Mouse (Mus musculus): Measurements from ENCODE around the gene Hps6.
"Not testable (repeated sequence)": the region's sequence is repeated elsewhere in the genome, so short reads cannot be mapped to it uniquely, and the experiment has no call there.

Hps6 gene

DNA sequence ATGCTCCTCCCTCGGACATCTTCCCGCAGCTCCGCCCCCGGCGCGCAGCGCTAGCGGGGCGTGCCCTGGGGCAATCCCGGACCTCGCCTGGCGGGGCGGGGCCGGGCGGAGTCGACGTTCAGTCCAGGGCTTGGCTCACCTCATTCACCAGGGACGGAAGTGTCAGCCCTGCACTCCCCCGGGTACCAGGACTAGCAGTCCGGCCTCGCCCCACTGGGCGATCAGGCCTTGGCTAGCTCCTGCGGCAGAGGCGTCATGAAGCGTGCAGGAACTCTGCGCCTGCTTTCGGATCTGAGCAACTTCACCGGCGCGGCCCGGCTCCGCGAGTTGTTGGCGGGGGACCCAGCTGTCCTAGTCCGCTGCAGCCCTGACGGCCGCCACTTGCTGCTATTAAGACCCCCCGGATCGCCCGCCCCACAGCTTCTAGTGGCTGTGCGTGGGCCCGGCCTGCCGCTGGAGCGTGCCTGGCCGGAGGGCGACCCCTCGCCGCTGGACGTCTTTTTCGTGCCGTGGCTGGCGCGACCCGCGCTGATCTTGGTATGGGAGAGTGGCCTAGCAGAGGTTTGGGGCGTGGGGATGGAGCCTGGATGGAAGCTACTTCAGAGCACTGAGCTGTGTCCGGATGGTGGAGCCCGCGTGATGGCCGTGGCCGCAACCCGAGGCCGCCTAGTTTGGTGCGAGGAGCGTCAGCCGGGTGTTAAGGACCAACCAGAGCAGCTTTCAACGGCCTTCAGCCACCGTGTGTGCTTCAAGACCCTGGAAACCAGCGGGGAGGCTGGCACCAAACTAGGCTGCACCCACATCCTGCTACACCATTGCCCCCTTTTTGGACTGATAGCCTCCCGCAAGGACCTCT, at the start of gene Hps6:
Gene Hps6, plus strand, starts transcription at position 138 of the 856 bp plus-strand sequence.
- DNase-seq (ENCODE audit: low read depth), result peak; percentile 81

DNA sequence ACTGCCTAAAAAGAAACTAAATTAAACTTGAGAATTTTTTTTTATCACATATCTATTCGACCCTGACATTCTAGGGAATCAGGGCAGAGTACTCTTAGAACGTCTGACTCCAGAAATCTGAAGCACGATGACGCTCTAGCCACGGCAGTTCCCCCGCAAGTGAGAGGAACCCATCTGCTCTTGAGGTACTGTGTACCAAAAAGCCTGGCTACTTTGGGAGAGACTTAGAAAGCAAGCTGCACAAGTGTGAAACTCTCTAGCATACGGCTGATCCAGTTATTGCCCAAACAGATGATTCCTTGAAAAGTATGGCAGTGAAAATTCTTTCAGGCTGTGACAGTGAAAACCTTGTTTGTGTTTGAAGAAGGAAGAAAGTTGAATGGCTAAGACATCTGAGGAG, 46.6 kb upstream of the Hps6 start:
- DNase-seq (ENCODE audit: low read depth), result no peak

DNA sequence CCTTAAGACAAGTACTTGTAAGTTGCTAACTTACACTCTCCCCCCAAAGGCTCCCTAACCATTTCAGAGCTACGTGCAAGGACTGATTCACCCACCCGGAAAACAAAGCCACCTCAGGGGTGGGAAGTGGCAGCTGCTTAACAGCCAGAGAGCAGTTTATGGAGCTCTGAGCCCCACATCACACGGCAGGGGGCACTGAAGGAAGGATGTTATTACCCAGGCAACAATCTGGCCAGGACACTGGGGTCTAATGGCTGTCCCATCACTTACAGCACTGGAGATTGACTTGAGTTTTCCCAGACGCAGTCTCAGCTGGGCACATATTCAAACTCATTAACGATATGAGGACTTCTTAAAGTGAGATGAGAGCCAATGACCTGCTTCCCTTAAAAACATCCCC, 42.5 kb upstream of the Hps6 start:
- no peak for DNase-seq (ENCODE audit: low read depth)

DNA sequence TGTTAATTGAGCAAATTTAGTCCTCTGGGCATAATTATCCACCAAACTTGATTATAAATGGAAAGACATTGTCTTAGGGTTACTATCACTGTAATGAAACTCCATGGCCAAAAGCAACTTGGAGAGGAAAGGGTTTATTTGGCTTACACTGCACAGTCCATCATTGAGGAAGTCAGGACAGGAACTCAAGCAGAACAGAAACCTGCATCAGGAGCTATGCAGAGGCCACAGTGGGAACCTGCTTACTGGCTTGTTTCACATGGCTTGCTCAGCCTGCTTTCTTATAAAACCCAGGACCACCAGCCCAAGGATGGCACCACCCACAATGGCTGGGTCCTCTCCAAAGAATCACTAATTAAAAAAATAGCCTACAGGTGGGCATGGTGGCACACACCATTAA, 18.9 kb upstream of the Hps6 start:
- DNase-seq (ENCODE audit: low read depth), result no peak

DNA sequence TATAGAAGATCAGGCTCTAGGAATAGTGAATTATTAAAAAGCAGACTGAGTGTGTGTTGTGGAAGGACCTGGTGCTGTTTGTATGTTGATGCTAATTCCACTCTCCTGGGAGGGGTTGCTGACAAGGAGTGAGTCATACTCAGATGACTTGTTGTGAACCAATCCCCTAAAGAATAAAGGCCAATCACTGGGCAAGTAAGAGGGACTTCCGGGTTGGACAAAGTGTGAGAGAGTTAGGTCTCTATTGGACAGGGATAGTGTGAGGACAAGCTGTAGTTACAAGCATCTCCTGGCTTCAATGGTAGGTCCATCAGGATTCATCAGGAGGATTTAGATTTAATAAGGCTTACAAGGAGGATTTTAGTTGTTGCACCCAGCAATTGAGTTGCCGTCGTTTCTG, 15.1 kb upstream of the Hps6 start:
- DNase-seq (ENCODE audit: low read depth), result no peak

DNA sequence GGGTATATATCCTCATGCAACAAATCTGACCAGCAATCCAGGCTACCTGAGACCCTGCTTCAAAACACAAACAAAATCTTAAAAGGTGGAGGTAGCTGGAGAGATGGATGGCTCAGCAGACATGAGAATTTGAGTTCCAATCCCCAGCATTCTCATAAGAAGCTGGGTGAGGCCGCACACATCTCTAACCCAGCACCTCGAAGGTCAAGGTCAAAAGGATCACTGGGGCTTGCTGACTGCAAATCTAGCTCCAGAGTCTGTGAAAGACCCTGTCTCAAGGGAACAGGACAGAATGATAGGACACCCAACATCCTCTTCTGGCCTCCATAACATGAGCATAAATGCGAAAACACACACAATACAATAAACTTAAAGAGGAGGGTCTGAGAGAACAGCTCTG, 12.1 kb upstream of the Hps6 start:
- no peak for DNase-seq (ENCODE audit: low read depth)

DNA sequence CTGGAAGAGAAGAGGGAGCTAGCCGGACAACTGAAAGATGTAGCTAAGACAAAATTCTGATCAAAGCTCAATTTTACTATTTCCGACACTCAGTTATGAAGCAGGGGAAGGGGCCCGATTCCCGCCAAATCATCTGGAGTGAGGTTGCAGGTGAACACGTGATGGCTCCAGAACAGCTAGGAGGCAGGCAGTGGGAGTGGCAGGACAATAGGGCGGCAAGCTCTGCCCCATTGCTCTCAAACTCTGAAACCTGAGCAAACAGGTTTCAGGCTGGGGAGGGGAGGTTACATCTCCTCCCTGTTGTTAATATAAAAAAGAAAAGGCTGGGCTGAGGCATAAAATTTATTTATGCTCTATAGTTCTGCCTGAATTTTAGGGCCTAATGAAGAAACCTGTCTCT, 9.9 kb upstream of the Hps6 start:
- DNase-seq (ENCODE audit: low read depth), result not testable (repeated sequence)

DNA sequence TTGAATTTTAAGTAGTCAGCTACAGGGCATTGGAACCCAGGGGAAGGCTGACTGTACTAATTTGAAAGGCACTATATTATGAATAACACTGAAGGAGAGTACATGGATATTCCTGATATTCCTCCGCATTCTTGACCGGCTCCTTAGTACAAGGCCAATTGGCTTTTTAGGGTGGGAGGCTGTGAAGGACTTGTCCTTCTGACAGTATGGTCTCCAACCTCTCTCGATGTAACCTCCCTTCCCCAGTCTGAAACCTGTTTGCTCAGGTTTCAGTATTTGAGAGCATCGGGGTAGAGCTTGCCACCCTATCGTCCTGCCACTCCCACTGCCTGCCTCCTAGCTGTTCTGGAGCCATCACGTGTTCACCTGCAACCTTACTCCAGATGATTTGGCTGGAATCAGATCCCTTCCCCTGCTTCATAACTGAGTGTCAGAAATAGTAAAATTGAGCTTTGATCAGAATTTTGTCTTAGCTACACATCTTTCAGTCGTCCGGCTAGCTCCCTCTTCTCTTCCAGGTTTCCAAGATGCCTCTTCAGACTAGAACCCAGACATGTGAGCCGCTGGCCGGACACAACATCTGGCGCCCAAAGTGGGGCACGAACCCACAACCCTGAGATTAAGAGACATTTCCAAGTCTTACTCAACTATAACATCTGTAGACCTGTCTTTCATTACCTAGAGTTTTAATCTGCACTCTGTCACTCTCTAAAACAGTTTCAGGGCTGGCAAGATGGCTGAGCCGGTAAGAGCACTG, 9.1 kb upstream of the Hps6 start:
- DNase-seq (ENCODE audit: low read depth), result no peak

DNA sequence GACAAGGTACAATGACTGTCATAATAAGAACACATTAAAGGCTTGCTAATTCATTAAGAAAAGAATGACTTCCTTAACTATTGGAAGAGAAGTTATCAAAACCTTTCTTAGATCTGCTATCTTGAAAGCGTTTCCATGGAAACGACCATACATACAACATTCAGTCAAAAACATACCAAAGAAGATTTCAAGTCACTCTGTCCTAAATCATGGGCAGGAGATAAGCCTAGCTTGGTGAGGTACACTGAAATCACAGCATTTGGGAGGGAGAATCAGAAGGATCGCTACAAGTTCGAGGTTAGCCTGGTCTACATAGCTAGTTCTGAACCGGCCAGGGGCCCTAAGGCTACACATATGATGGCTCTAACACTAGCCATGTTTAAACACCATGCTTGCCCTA, 5.9 kb upstream of the Hps6 start:
- no peak for DNase-seq (ENCODE audit: low read depth)

DNA sequence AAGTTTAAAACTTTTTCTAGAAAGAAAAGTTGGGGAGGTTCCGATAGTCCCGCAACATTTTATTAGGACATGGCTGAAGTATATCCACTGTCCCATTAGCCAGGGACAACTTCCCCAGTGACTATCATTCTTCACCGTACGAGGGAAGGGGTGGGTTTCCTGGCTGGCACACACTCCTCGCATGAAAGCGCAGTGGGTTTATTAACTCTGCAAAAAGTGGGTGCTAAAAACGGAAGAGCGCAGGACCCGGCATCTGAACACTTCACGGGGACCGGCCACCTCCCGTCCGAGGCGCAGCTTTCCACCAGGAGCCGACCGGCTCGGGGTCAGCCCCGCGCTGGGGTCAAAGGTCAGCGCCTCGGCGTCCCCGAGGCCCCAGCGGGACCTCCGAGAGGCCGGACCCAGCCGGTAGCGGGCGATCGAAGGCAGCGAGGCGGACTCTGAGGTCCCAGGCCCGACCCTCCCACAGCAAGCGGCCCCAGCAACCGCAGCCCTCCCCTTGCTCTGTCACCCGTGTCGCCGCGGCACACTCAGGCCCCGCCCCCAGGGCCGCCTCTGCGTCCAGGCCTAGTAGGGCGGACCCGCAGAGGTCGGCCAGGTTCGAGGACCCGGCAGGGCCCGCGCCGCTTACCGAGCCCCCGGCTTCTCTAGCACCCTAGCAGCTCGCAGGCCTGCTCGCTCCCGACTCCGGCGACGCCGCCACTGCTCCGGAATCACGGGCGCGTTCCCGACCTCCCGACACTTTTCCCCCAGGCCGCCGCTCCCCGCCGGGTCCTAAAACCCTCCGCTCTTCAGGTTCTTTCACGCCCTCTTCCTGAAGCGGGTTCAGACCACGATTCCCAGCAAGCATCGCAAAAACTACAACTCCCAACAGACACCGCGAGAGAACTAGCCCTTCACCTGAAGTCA, 5.3 kb upstream of the Hps6 start, which contains the start of gene Armh3:
Gene Armh3, minus strand, starts transcription at position 704 of the 909 bp plus-strand sequence.
- peak; percentile 92 for DNase-seq (ENCODE audit: low read depth)

DNA sequence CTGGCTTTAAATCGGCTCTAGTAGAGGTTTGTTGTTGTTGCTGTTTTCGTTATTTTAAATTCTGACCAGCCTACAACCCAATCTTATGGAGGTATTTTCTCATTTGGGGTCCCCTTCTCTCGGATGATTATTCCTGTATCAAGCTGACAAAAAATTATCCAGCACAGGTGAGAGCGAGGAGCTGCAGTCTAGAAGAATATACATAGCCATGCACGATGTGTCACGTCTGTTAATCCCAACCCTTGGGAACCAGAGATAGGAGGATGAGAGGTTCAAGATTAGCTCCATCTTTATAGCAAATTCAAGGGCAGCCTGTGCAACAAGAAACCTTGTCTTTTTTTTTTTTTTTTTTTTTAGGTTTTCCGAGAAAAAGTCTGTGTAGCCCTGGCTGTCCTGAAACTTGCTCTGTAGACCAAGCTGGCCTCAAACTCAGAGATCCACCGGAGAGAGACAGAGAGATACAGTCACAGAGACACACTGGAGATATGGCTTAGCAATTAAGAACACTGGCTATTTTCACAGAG, 4.6 kb upstream of the Hps6 start:
- DNase-seq (ENCODE audit: low read depth), result no peak

DNA sequence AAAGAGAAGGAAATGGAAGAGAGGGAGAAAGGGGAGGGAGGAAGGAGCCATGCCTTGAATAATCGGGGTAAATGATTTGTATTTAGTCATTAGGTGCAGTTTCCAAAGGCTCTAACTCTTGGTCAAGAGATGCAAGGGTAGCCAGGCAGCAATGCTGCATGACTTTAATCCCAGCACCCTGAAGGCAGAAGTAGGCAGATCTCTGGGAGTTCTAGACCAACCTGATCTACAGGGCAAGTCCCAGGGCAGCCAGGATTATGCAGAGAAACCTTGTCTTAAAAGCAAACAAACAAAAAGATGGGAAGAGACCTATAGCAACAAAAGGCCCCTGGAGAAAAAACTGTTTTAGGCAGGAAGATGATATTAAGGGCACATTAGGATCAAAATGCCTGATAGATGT, 3.9 kb upstream of the Hps6 start:
- no peak for DNase-seq (ENCODE audit: low read depth)

DNA sequence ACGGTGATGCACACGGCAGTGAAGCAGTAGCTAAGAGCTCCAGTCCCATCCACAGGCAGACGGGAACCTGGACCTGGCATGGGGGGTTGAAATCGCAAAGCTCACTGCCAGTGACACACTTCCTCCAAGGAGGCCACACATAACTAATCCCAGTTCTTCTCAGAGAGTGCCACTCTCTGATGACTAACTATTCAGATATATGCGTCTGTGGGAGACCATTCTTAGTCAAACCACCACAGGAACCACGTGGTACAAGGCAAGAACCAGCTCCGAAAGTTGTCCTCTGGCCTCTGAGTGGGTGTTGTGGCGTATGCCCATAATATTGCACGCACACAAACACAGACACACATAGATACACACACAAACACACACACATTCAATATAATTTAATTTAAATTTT, 1.0 kb upstream of the Hps6 start:
- DNase-seq (ENCODE audit: low read depth), result no peak

DNA sequence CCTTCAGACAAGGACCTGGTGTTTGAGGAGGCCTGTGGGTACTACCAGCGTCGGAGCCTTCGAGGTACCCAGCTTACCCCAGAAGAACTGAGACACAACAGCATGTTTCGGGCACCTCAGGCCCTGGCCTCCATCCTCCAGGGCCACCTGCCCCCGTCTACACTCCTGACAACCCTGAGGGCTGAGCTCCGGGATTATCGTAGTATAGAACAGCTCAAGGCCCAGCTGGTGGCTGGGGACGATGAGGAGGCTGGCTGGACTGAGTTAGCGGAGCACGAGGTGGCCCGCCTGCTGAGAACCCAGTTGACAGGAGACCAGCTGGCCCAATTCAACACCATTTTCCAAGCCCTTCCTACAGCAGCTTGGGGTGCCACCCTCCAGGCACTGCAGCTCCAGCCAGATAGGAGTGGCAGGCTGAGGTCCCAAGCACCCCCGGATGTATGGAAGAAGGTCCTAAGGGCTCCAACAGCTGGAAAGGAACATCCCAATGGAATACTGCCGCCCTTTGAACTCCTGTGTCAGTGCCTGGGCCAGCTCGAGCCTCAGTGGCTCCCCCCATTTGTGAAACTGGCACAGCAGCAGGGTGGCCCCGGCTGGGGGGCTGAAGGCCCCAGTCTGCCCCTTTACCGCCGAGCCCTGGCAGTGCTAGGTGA, 1.6 kb downstream of the Hps6 start:
- DNase-seq (ENCODE audit: low read depth), result no peak

DNA sequence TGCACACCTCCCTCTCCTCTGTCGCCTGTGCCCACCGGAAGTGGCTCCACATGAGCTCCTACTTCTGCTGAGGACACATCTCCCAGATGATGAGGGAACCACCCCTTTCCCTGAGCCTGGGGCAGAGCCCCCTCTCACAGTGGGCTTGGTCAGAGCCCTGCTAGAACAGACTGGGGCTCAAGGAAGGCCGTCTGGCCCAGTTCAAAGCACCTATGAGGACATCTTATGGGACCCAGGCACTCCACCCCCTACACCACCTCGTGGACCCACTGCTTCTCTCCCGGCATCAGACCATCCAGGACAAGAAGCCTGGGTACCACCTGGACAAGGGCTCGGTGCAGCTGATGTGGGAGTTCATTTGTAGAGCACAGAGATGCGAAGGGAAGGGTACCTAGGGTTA, 2.4 kb downstream of the Hps6 start:
- DNase-seq (ENCODE audit: low read depth), result no peak

DNA sequence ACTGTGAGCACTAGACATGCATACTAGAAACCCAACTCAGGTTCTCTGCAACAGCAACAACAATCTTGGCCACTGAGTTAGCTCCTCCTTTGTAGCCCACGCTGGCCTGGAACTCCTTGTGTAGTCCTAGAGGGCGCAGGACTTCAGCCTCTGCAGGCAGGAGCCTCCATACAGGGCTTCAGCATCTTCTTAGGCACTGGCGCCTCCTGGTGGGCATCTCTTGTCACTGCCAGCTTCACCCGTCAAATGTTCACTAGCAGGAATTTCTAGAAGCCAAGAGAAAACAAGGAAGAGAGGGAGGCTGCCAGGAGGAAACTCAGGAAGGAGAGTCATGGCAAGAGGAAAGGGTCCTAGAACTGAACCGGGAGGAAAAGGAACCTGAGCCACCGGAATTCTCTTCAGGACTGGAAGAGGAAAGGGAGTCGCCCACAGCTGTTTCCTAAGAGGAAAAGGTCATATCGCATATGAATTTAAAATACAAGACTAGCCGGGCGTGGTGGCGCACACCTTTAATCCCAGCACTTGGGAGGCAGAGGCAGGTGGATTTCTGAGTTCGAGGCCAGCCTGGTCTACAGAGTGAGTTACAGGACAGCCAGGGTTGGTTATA, 11.4 kb downstream of the Hps6 start:
- peak; percentile 79 for DNase-seq (ENCODE audit: low read depth)

DNA sequence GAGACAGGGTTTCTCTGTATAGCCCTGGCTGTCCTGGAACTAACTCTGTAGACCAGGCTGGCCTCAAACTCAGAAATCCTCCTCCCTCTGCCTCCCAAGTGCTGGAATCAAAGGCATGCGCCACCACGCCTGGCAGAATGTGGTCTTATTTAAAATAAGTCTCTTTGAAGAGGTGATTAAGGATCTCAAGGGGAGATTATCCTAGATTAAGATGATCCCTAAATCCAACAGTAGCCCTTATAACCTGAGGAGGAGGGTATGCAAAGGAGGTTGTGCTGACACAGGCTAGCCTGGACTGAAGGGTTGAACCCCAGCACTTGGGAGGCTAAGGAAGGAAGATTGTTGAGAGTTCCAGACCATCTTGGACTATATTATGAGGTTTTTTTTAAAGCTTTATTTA, 12.7 kb downstream of the Hps6 start:
- DNase-seq (ENCODE audit: low read depth), result no peak

DNA sequence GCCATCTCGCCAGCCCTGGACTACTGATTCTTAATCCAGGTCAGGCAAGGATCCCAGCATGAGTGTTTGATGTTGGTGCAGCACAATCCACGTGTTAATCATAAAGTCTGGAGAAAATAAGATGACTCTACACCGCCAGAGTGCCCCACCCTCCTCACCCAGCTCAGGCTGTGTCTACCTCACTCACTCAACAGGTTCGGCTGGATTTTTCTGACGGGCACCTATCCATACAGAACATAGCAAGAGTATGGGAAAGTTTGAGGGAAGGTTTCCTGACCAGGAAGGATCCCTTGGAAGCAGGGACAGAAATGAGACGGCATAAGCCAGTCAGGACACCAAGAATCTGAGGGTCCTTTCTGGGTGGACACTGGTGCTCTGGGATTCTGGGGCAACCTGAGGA, 21.7 kb downstream of the Hps6 start:
- DNase-seq (ENCODE audit: low read depth), result no peak

DNA sequence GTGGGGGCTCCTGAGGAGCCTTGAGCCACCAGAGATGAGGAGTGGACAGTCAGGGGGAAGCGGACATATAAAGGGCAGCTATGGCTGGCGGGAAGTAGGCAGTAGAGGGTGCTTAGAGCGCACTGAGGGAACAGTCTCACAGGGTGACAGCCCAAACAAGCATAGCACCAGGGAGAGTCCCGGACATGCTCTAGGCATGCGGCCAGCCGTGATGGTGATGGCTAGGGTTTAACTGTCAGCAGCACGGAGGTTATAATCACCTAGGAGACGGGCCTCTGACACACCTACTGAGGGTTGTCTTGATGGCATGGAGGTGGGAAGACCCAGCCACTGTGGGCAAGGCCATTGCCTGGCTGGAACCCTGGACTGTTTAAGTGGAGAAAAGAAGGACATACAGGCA, 23.3 kb downstream of the Hps6 start:
- DNase-seq (ENCODE audit: low read depth), result no peak

DNA sequence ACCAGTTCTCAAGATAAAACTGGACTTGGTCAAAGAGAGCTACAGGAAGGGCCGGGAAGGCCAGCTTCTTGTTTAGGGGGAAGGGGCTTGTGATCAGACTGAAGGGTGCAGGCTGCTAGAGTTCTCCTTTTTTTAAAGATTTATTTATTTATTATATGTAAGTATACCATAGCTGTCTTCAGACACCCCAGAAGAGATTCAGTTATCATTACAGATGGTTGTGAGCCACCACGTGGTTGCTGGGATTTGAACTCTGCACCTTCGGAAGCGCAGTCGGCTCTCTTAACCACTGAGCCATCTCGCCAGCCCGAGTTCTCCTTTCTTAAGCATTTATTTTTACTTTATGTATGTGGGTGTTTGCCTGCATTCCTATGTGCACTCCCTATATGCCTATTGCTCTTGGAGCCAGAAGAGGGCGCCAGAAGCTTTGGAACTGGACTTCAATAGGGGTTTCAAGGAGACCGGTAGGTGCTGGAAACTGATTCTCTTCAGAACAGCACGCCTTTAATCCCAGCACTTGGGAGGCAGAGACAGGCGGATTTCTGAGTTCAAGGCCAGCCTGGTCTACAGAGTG, 25.5 kb downstream of the Hps6 start:
- no peak for DNase-seq (ENCODE audit: low read depth)

DNA sequence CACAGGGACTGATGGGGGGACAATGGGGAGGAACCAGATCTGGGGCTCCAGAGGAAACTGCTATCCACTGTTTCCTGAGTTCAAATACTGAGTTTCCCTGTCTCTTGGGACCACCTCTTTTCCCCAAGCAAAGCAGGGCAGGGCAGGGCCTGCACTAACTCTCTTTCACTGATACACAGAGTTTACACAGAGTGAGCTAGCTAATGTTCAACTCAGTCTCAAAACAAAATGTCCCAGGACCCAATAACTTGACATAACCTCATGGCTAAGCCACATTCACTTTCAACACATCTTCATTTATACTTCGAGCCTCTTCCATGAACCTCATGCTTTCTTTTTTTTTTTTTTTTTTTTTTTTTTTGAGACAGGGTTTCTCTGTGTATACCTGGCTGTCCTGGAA, 26.3 kb downstream of the Hps6 start:
- DNase-seq (ENCODE audit: low read depth), result no peak
